Mouse (Mus musculus) liver, postnatal 0 days (tissue): ENCODE results near the gene Stac2.

Experiments used
- CTCF ChIP-seq: sonication (generic); IDR thresholded peaks from 2 replicates; pipeline ENCODE4 v1.5.1; 2016; ENCODE audit warnings: antibody characterized with exemption, low read depth
- EP300 ChIP-seq: IDR thresholded peaks from 2 replicates; pipeline ENCODE4 v1.6.1; 2016; ENCODE audit warnings: antibody characterized with exemption, low read depth, mild to moderate bottlenecking

- TF ChIP-seq CTCF (no peak), EP300 (no peak)
Measured at GRCm38 (mm10) chr11:98046466-98046865, 6.8 kb downstream of the Stac2 start.
